Mouse (Mus musculus) liver, embryonic 11.5 days (tissue): Measurements from ENCODE around the gene Ift46. TPM values are rescaled to one million over a fixed set of nuclear protein-coding genes. Genes with fewer than 3 reads are reported as not detected.
A peak's percentile ranks its signal among the peaks of the same experiment; 100 is the strongest.

ENCODE experiments used
- ATAC-seq: fragments of 200-750 bp; cut with Nextera tagmentation; replicated peaks from 2 replicates; pipeline ENCODE4 v1.8.0; 2017; ENCODE audit warnings: moderate number of reproducible peaks, mild to moderate bottlenecking, moderate TSS enrichment, moderate library complexity; ENCODE audit not compliant: low FRiP score
- DNase-seq: peaks from one replicate; pipeline ENCODE4 v3.0.0-alpha.2; 2017; ENCODE audit warnings: low spot score
- H3K27ac ChIP-seq: fragments of 300-500 bp; sonication (generic); 2 replicates; pipeline ENCODE4 v1.5.1; 2014; ENCODE audit warnings: mild to moderate bottlenecking, low read depth, low read length, control low read depth
- H3K27me3 ChIP-seq: fragments of 300-500 bp; sonication (generic); replicated peaks from 2 replicates; pipeline ENCODE4 v1.6.1; 2014; ENCODE audit warnings: low read length, mixed read lengths; ENCODE audit not compliant: control insufficient read depth, insufficient read depth
- H3K36me3 ChIP-seq: fragments of 300-500 bp; sonication (generic); 2 replicates; pipeline ENCODE4 v1.6.1; 2014; ENCODE audit warnings: mild to moderate bottlenecking, low read length, moderate library complexity, mixed read lengths; ENCODE audit not compliant: control insufficient read depth, insufficient read depth
- H3K4me1 ChIP-seq: fragments of 300-500 bp; sonication (generic); replicated peaks from 2 replicates; pipeline ENCODE4 v1.6.1; 2014; ENCODE audit warnings: low read length, mixed read lengths; ENCODE audit not compliant: control insufficient read depth, insufficient read depth
- H3K4me2 ChIP-seq: fragments of 300-500 bp; sonication (generic); 2 replicates; pipeline ENCODE4 v1.6.1; 2014; ENCODE audit warnings: mild to moderate bottlenecking, control low read depth, moderate library complexity
- H3K4me3 ChIP-seq: fragments of 300-500 bp; sonication (generic); 2 replicates; pipeline ENCODE4 v1.5.1; 2014; ENCODE audit warnings: low read depth, low read length, control low read depth
- H3K9ac ChIP-seq: fragments of 300-500 bp; sonication (generic); 2 replicates; pipeline ENCODE4 v1.6.1; 2014; ENCODE audit warnings: low read depth, low read length, control low read depth
- H3K9me3 ChIP-seq: fragments of 300-500 bp; sonication (generic); 2 replicates; pipeline ENCODE4 v1.6.1; 2016; ENCODE audit warnings: low read length, inconsistent platforms, mixed read lengths; ENCODE audit not compliant: control insufficient read depth
- whole genome bisulfite sequencing: fragments of 180-500 bp; shearing (Covaris S2); extraction: QIAGEN DNeasy Blood & Tissue Kit; methylation state at CpG from one replicate; pipeline ENCODE4 v1.1.7; 2014; 5-methylcytosine and 5-hydroxymethylcytosine counted together
- polyA plus RNA-seq: library from polyadenylated mRNA; unstranded; fragments of >200 nt; fragmentation: Nextera tagmentation; extraction: Ambion mirVana; gene quantifications from 2 replicates; pipeline ENCODE4 v1.2.1, GENCODE M21; 2014

The Ift46 gene
- polyA plus RNA-seq, 1 experiment from 2014 or later = 48.9 TPM

DNA sequence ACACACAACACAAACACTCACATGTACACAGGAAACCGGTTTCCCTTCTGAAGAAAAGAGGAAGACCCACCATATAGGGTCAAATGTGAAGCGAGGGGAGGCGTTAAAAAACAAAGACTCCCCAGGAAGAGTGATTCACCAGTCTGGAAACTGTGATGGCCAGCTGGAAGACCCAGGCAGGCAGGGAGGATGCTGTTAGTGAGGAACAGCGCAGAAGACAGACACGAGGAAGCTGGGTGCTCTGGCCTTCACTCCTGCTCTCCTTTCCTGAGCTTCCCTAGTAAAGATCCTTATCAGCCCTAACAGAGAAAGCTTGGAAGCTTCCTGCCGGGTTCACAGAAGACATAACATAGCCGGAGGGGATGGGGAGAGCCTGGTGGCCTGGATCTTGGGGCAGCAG, 44.7 kb upstream of the Ift46 start:
- H3K36me3 ChIP-seq = no peaks in the 10 kb centered on the region
- no peaks in the 10 kb centered on the region for H3K9me3 ChIP-seq
- H3K4me1 ChIP-seq = peaks cover 25% of the 10 kb centered on the region
- H3K9ac ChIP-seq = no peak overlapping the region
- ATAC-seq = no peak
- no peak for DNase-seq
- H3K27me3 ChIP-seq = no peaks in the 10 kb centered on the region
- H3K4me2 ChIP-seq = no peak overlapping the region
- no peak overlapping the region for H3K27ac ChIP-seq
- WGBS = 29% methylated on average over 7 of the region's 7 CpGs
- H3K4me3 ChIP-seq = no peak overlapping the region

DNA sequence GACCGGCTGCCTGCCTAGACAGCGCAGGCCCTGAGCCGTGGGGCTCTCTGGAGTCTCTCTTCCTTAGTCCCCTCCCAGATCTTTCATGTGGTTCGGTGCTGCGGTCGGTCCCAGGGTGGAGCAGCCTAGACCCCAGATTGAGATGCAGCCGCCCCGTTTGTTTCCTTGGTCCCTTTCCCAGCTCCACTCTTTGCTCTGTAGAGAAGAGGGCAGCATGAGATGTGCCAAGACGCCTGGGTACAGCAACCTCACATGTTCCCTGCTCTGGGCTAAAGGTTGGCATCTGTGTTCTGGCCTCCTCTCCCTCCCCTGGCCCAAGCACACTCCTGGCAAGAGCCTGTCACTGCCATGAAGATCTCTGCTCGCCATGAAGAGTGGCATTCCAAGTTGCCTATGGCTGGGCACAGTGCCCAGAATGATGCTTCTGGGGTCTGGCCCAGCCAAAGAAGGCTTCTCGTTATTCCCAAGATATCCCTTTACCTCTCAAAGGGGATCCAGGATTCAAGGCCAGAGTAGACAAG, 44.1 kb upstream of the Ift46 start:
- Histone ChIP-seq H3K9me3 (no peaks in the 10 kb centered on the region), H3K27ac (peak overlapping the region; percentile 45; the same call in 1 of the 2 replicates), H3K4me1 (peaks cover 25% of the 10 kb centered on the region), H3K9ac (0 out of 2 replicates have a peak overlapping the region, but pooled peaks have one; percentile 8), H3K4me3 (no peak overlapping the region), H3K27me3 (no peaks in the 10 kb centered on the region), H3K4me2 (no peak overlapping the region), H3K36me3 (no peaks in the 10 kb centered on the region)
- WGBS = 66% methylated on average over 11 of the region's 11 CpGs
- ATAC-seq (no peak), DNase-seq (no peak)

DNA sequence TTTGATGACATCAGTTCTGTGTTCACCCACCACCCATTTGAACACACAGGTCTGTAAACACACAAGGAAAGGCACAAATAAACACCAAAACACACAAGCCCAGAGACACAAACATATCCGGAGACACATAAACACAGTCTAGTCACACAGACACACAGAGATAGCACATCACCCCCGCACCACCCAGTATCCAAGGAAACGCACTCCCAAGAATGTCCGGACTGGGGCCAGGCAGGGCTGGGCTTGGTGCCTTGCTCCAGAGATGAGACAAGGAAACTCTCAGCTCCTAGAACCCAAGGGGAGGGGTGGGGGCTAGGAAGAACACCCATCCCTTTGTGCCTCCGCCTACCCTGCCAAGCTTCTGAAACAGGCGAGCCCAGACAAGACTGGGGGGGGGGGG, 43.5 kb upstream of the Ift46 start:
- no peak overlapping the region for H3K9ac ChIP-seq
- ATAC-seq (no peak), DNase-seq (no peak)
- no peak overlapping the region for H3K4me2 ChIP-seq
- no peak overlapping the region for H3K27ac ChIP-seq
- no peaks in the 10 kb centered on the region for H3K36me3 ChIP-seq
- H3K9me3 ChIP-seq = no peaks in the 10 kb centered on the region
- H3K27me3 ChIP-seq = no peaks in the 10 kb centered on the region
- WGBS = 72% methylated on average over 6 of the region's 6 CpGs
- H3K4me3 ChIP-seq = no peak overlapping the region
- H3K4me1 ChIP-seq = peaks cover 24% of the 10 kb centered on the region

DNA sequence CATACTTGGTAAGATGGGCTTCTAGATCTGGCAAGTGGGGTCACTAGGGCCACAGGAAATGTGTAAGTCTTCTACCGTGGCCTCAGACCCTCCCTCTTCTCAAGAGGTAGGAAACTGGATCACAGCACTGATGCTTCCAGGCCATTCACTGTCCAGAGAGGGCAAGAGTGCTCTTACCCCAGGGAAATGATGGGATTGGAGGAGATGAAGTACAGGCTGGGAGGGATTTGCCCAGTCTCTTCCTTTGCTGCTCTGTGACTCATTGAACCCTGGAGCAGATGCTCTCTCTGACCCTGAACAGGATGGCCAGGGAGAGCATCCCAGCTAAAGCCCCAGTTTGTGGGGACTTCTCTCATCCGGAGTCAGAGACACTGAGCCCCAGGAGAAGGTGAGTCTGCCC, 43.0 kb upstream of the Ift46 start:
- no peak for ATAC-seq

DNA sequence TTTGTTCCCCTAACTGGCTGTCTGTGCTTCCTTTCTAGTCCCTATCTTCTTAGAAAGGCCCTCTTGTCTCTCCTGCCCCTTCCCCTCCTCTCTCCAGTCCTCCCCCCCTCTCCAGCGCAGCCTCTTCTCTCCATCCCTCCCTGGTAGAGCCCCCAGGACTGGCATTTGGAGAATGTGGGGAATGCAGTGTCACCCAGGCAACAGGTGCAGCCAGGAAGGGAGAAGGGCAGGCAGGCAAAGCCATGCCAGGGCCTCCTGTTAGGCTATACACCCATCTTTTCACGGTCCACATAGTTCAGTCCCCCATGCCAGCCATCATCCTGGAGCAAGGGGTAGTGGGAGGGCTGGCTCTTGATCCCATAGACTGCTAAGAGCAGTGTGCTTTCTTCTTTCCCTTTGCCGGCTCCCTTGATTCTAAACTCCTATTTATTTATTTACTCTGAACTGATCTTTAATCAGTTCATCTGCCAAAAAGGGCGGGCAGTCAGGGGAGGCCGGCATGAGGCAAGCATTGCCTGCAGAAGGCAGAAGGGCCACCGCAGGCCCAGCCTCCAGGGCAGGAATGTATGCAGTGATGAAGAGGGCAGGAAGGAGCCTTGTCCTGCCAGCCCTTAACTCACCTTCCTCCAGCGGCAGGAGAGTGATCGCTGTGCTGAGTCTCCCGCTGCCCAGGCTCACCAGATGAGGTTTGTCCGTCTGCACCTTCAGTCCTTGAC, 41.1 kb upstream of the Ift46 start:
- H3K27ac ChIP-seq = no peak overlapping the region
- H3K4me1 ChIP-seq = peaks cover 6% of the 10 kb centered on the region; the same call in 1 of the 2 replicates
- 51% methylated on average over 10 of the region's 10 CpGs for WGBS
- no peaks in the 10 kb centered on the region for H3K9me3 ChIP-seq
- no peak overlapping the region for H3K4me2 ChIP-seq
- no peak overlapping the region for H3K9ac ChIP-seq
- no peaks in the 10 kb centered on the region for H3K36me3 ChIP-seq
- no peak overlapping the region for H3K4me3 ChIP-seq
- no peak for ATAC-seq
- no peak for DNase-seq
- no peaks in the 10 kb centered on the region for H3K27me3 ChIP-seq

More for the DNA sequence above, 43.0 kb upstream of the Ift46 start:
- Histone ChIP-seq H3K27ac (no peak overlapping the region), H3K4me1 (peaks cover 20% of the 10 kb centered on the region), H3K27me3 (no peaks in the 10 kb centered on the region), H3K9ac (no peak overlapping the region), H3K4me3 (no peak overlapping the region), H3K4me2 (no peak overlapping the region), H3K9me3 (no peaks in the 10 kb centered on the region), H3K36me3 (no peaks in the 10 kb centered on the region)
- 59% methylated on average over 2 of the region's 2 CpGs for WGBS
- DNase-seq = no peak

DNA sequence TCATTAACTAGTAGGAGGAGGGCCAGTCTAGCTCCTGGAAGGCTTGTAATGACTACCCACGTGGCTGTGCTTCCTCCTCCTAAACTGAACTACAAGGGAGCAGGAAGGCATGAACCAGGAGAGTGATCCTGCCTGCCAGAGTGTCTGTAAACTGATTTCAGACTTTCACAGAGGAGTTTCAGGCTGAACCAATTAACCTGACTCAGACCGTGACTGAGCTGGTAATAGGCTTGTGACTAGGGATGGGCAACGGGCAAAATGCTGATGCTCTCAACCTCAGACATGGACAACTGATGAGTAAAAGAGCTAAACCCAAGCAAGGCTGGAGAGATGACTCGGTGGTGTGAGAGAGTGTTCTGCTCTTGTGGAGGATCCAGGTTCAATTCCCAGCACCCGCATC, 40.3 kb upstream of the Ift46 start:
- Histone ChIP-seq H3K4me2 (no peak overlapping the region), H3K36me3 (no peaks in the 10 kb centered on the region), H3K27me3 (no peaks in the 10 kb centered on the region), H3K9ac (no peak overlapping the region), H3K27ac (no peak overlapping the region), H3K9me3 (no peaks in the 10 kb centered on the region), H3K4me3 (no peak overlapping the region), H3K4me1 (peaks cover 10% of the 10 kb centered on the region)
- DNase-seq (no peak), ATAC-seq (no peak)
- 69% methylated on average over 5 of the region's 5 CpGs for WGBS

DNA sequence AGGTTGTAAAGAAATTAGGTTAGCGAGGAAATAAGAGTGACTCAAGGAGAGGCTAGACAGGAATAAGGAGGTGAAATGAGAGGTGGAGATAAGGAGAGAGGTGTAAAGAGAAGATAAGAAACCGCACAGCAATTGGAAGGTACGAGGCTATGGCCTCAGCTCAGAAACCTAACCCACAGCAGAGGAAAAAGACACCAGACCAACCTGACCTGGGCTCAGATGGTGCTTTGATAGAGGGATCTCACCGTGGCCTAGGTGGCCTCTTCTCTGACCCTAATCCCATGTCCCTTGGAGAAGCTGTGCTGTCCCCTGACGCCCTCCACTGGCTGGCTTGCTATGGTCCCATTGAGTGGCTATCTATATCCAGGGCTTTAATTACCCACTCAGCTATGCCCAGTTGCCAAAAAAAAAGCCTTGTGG, 35.6 kb upstream of the Ift46 start:
- Histone ChIP-seq H3K4me3 (no peak overlapping the region), H3K4me1 (peaks cover 23% of the 10 kb centered on the region), H3K27me3 (peaks cover 13% of the 10 kb centered on the region), H3K36me3 (no peaks in the 10 kb centered on the region), H3K9me3 (no peaks in the 10 kb centered on the region), H3K9ac (no peak overlapping the region), H3K4me2 (peak overlapping the region; percentile 97), H3K27ac (no peak overlapping the region)
- ATAC-seq (peak; percentile 58; the same call in 1 of the 2 replicates), DNase-seq (no peak)
- WGBS = 26% methylated on average over 5 of the region's 5 CpGs

DNA sequence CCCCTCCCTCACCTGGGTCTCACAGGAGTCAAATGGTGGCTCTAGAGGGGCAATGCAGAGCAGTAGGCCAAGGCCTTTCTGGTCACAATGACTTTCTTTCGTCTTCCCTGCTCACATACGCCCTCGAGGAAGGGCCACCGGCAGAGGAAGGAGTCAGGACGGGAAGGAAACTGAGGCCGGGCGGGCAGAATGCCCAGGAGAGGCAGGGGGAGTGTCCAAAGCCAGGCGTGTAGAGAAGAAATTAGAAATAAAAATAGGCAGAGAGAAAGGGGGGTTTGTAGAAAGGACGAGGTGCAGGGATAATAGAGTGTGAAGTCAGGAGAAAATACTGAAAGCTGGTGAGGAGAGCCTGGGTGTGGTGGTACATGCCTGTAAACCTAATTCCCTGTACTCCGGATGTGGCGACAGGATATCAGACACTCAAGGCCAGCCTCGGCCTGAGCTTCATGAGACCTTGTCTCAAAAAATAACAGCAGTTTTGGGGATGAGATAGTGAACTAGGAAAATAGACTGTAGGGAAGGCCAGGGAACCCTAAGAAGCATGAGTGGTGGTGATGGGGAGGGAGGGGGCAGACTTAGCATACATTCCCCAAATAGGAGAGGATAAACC, 34.7 kb upstream of the Ift46 start:
- H3K4me1 ChIP-seq = peaks cover 23% of the 10 kb centered on the region
- H3K27ac ChIP-seq = no peak overlapping the region
- H3K4me3 ChIP-seq = peak overlapping the region; percentile 66
- H3K27me3 ChIP-seq = peaks cover 13% of the 10 kb centered on the region
- DNase-seq (no peak), ATAC-seq (no peak)
- no peaks in the 10 kb centered on the region for H3K36me3 ChIP-seq
- H3K9me3 ChIP-seq = no peaks in the 10 kb centered on the region
- peak overlapping the region; percentile 97 for H3K4me2 ChIP-seq
- H3K9ac ChIP-seq = no peak overlapping the region
- 34% methylated on average over 12 of the region's 12 CpGs for WGBS
